Mouse (Mus musculus): ENCODE results near the gene Rtn2. TPM values are rescaled to one million over a fixed set of nuclear protein-coding genes. Genes with fewer than 3 reads are reported as not detected.

The Rtn2 gene
- polyA plus RNA-seq, 1 experiment from 2014 or later = 27.4 TPM

DNA sequence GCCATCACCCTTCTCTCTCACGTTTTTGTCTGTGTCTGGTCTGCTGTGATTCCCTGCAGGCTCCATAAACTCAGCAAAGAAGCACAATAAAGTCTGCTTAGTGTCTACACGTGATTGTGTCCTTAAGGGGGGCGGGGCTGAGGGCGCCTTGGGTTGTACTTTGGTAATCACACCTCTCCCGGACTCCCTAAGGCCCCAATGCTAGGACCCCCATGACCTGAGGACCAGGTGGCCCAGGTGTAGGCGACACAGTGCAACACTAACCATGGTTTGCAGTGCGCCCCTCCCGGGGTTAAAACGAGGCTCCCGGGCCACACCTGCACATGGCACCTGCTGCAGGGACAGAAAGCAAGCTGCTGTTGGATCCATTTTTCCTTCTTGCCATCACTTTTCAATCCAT is 58.8 kb downstream of the Rtn2 start:
- H3K4me3 ChIP-seq (ENCODE audit: low read length) = peak overlapping the region; percentile 59
- H3K36me3 ChIP-seq (ENCODE audit: control insufficient read depth, insufficient read depth) = no peaks in the 10 kb centered on the region
- no peaks in the 10 kb centered on the region for H3K27me3 ChIP-seq (ENCODE audit: control insufficient read depth, insufficient read depth, low read length)
- peak overlapping the region; percentile 75 for H3K9ac ChIP-seq (ENCODE audit: low read length)
- no peaks in the 10 kb centered on the region for H3K9me3 ChIP-seq (replicated peaks; ENCODE audit: control insufficient read depth, low read length)
- H3K4me1 ChIP-seq (ENCODE audit: control insufficient read depth, insufficient read depth, low read length) = peaks cover 34% of the 10 kb centered on the region
- 15% methylated on average over 10 of the region's 10 CpGs for WGBS
- H3K27ac ChIP-seq (ENCODE audit: low read length) = peak overlapping the region; percentile 98
- peak overlapping the region; percentile 88 for H3K4me2 ChIP-seq (ENCODE audit: low read depth, low read length)
- ATAC-seq (replicated peaks; ENCODE audit: extremely low read depth, insufficient read depth, low FRiP score) = no peak

DNA sequence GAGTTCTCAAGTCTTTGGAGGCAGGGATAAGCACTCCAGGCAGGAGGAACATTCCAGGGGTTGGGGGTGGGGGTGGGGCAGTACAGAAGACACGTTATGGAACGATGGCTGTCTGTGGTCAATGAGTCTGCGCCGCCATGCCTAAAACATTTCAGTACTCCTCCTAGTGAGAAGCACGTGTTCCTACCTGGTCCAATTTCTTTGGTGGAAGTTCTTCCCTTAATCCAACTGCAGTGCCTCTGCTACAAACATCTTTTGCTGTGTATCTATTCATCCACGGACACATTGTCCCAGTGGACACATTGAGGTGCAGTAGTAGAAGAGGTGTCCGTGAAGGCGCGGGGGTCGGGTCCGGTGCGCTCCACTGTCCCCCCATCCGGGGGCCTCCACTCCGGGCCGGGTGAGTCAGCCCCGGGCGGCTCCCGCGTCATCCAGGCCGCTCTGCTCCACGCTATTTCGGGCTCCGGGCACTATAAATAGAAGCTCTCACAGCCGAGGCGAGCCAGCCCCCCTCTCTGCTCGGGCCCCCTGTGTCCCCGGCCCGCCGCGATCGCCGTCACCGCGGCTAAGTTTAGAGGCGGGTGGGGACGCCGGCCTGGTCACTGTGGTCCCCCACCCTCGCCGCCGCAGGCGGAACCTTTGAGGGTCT is 59.5 kb downstream of the Rtn2 start:
- Histone ChIP-seq H3K9ac (ENCODE audit: low read length) (peak overlapping the region; percentile 75), H3K9me3 (replicated peaks; ENCODE audit: control insufficient read depth, low read length) (no peaks in the 10 kb centered on the region), H3K36me3 (ENCODE audit: control insufficient read depth, insufficient read depth) (no peaks in the 10 kb centered on the region), H3K4me1 (ENCODE audit: control insufficient read depth, insufficient read depth, low read length) (peaks cover 30% of the 10 kb centered on the region), H3K27me3 (ENCODE audit: control insufficient read depth, insufficient read depth, low read length) (no peaks in the 10 kb centered on the region), H3K4me2 (ENCODE audit: low read depth, low read length) (peak overlapping the region; percentile 88), H3K27ac (ENCODE audit: low read length) (peak overlapping the region; percentile 98), H3K4me3 (ENCODE audit: low read length) (peak overlapping the region; percentile 59)
- WGBS = under 1% methylated on average over 41 of the region's 41 CpGs
- peak; percentile 81 for ATAC-seq (replicated peaks; ENCODE audit: extremely low read depth, insufficient read depth, low FRiP score)

DNA sequence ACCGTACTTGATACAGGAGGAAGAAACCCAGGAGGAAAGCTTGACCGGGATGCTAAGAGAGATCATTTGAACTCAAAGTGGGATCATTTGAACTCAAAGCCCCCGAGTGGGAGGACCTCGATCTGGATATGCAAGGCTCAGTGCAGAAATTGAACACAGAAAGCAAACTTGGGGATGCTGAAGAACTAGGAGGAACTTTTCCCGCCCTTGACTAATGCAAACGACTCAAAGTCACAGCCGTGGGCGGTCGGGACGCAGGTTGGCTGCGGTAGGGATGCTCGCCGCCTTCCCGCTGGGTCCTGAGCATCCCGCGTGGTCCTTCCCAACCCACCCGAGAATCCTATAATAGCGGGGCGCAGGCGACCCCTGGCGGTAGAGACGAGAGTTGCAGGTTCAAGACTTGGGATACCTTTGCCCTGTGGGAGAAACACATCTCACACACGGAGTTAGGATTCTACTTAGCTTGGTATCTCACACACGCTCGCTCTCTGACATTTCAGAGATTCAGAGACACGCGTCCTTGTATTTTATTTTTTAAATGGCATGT is 60.1 kb downstream of the Rtn2 start:
- H3K4me2 ChIP-seq (ENCODE audit: low read depth, low read length) = peak overlapping the region; percentile 88
- peak overlapping the region; percentile 59 for H3K4me3 ChIP-seq (ENCODE audit: low read length)
- H3K9me3 ChIP-seq (replicated peaks; ENCODE audit: control insufficient read depth, low read length) = no peaks in the 10 kb centered on the region
- H3K27ac ChIP-seq (ENCODE audit: low read length) = peak overlapping the region; percentile 98
- WGBS = 0% methylated on average over 27 of the region's 27 CpGs
- ATAC-seq (replicated peaks; ENCODE audit: extremely low read depth, insufficient read depth, low FRiP score) = peak; percentile 6
- peaks cover 29% of the 10 kb centered on the region for H3K4me1 ChIP-seq (ENCODE audit: control insufficient read depth, insufficient read depth, low read length)
- H3K27me3 ChIP-seq (ENCODE audit: control insufficient read depth, insufficient read depth, low read length) = no peaks in the 10 kb centered on the region
- H3K9ac ChIP-seq (ENCODE audit: low read length) = peak overlapping the region; percentile 75
- H3K36me3 ChIP-seq (ENCODE audit: control insufficient read depth, insufficient read depth) = no peaks in the 10 kb centered on the region

- Histone ChIP-seq H3K9ac (ENCODE audit: low read length) (no peak overlapping the region), H3K27me3 (ENCODE audit: control insufficient read depth, insufficient read depth, low read length) (no peaks in the 10 kb centered on the region), H3K4me2 (ENCODE audit: low read depth, low read length) (peak overlapping the region; percentile 8; the same call in 1 of the 2 replicates), H3K4me1 (ENCODE audit: control insufficient read depth, insufficient read depth, low read length) (peaks cover 29% of the 10 kb centered on the region), H3K9me3 (replicated peaks; ENCODE audit: control insufficient read depth, low read length) (no peaks in the 10 kb centered on the region), H3K27ac (ENCODE audit: low read length) (no peak overlapping the region), H3K36me3 (ENCODE audit: control insufficient read depth, insufficient read depth) (peaks cover under 1% of the 10 kb centered on the region; the same call in 1 of the 2 replicates), H3K4me3 (ENCODE audit: low read length) (no peak overlapping the region)
- 2% methylated on average over 11 of the region's 11 CpGs for WGBS
- ATAC-seq (replicated peaks; ENCODE audit: extremely low read depth, insufficient read depth, low FRiP score) = no peak
Measured at GRCm38 (mm10) chr7:19343210-19343808, 60.9 kb downstream of the Rtn2 start.

- Histone ChIP-seq H3K36me3 (ENCODE audit: control insufficient read depth, insufficient read depth) (peaks cover 9% of the 10 kb centered on the region; the same call in 1 of the 2 replicates), H3K27me3 (ENCODE audit: control insufficient read depth, insufficient read depth, low read length) (no peaks in the 10 kb centered on the region), H3K9ac (ENCODE audit: low read length) (peak within 1 kb of the TSS; percentile 82), H3K27ac (ENCODE audit: low read length) (peak within 1 kb of the TSS; percentile 80), H3K4me3 (ENCODE audit: low read length) (peak within 1 kb of the TSS; percentile 69), H3K9me3 (replicated peaks; ENCODE audit: control insufficient read depth, low read length) (no peaks in the 10 kb centered on the region), H3K4me1 (ENCODE audit: control insufficient read depth, insufficient read depth, low read length) (peaks cover 26% of the 10 kb centered on the region), H3K4me2 (ENCODE audit: low read depth, low read length) (peak within 1 kb of the TSS; percentile 75)
- no peak for ATAC-seq (replicated peaks; ENCODE audit: extremely low read depth, insufficient read depth, low FRiP score)
- 22% methylated on average over 12 of the region's 12 CpGs for WGBS
Measured at GRCm38 (mm10) chr7:19344237-19344847, 61.9 kb downstream of the Rtn2 start, which contains the start of gene Ercc1. Gene Ercc1 (plus strand): TSS chr7:19344778.

GRCm38 (mm10) chr7:19344938-19345471 is 62.6 kb downstream of the Rtn2 start:
- under 1% methylated on average over 31 of the region's 31 CpGs for WGBS
- ATAC-seq (replicated peaks; ENCODE audit: extremely low read depth, insufficient read depth, low FRiP score) = peak; percentile 81
- Histone ChIP-seq H3K4me2 (ENCODE audit: low read depth, low read length) (peak overlapping the region; percentile 75), H3K4me1 (ENCODE audit: control insufficient read depth, insufficient read depth, low read length) (peaks cover 26% of the 10 kb centered on the region), H3K4me3 (ENCODE audit: low read length) (peak overlapping the region; percentile 69), H3K27me3 (ENCODE audit: control insufficient read depth, insufficient read depth, low read length) (no peaks in the 10 kb centered on the region), H3K9ac (ENCODE audit: low read length) (peak overlapping the region; percentile 82), H3K27ac (ENCODE audit: low read length) (peak overlapping the region; percentile 80), H3K36me3 (ENCODE audit: control insufficient read depth, insufficient read depth) (peaks cover 10% of the 10 kb centered on the region; the same call in 1 of the 2 replicates), H3K9me3 (replicated peaks; ENCODE audit: control insufficient read depth, low read length) (no peaks in the 10 kb centered on the region)

Other genes with a start within 250 kb of the Rtn2 start
- not detected in 2 replicates for gene Rsph6a, start 227.9 kb upstream of the Rtn2 start, polyA plus RNA-seq (2015; fragmentation: Nextera tagmentation; extraction: Ambion mirVana)
- 12.6 and 14.1 TPM in 2 replicates for gene Dmwd, start 206.4 kb upstream of the Rtn2 start, polyA plus RNA-seq (2015; fragmentation: Nextera tagmentation; extraction: Ambion mirVana)
- gene Dmpk, start 198.8 kb upstream of the Rtn2 start, polyA plus RNA-seq (2015; fragmentation: Nextera tagmentation; extraction: Ambion mirVana) = 70.7 and 85.5 TPM in 2 replicates
- gene Six5, start 188.0 kb upstream of the Rtn2 start, polyA plus RNA-seq (2015; fragmentation: Nextera tagmentation; extraction: Ambion mirVana) = 5.1 and 5.4 TPM in 2 replicates
- 0.38 and 0.64 TPM in 2 replicates for gene Gm4969, start 164.3 kb upstream of the Rtn2 start, polyA plus RNA-seq (2015; fragmentation: Nextera tagmentation; extraction: Ambion mirVana)
- gene Fbxo46, start 162.8 kb upstream of the Rtn2 start, polyA plus RNA-seq (2015; fragmentation: Nextera tagmentation; extraction: Ambion mirVana) = 9.8 and 9.9 TPM in 2 replicates
- 9.6 and 10.6 TPM in 2 replicates for gene Qpctl, start 133.3 kb upstream of the Rtn2 start, polyA plus RNA-seq (2015; fragmentation: Nextera tagmentation; extraction: Ambion mirVana)
- 84.3 and 93.8 TPM in 2 replicates for gene Snrpd2, start 132.9 kb upstream of the Rtn2 start, polyA plus RNA-seq (2015; fragmentation: Nextera tagmentation; extraction: Ambion mirVana)
- gene Gipr, start 116.5 kb upstream of the Rtn2 start, polyA plus RNA-seq (2015; fragmentation: Nextera tagmentation; extraction: Ambion mirVana) = 104 and 107 TPM in 2 replicates
- gene Eml2, start 106.2 kb upstream of the Rtn2 start, polyA plus RNA-seq (2015; fragmentation: Nextera tagmentation; extraction: Ambion mirVana) = 23.5 and 26.2 TPM in 2 replicates
- 2.4 and 2.7 TPM in 2 replicates for gene Gpr4, start 70.1 kb upstream of the Rtn2 start, polyA plus RNA-seq (2015; fragmentation: Nextera tagmentation; extraction: Ambion mirVana)
- gene Opa3, start 54.3 kb upstream of the Rtn2 start, polyA plus RNA-seq (2015; fragmentation: Nextera tagmentation; extraction: Ambion mirVana) = 40.4 and 41.8 TPM in 2 replicates
- 84.0 and 86.1 TPM in 2 replicates for gene Vasp, start 10.8 kb upstream of the Rtn2 start, polyA plus RNA-seq (2015; fragmentation: Nextera tagmentation; extraction: Ambion mirVana)
- 0.11 TPM in 1 of 2 replicates, not detected in the other for gene Ppm1n, start 2.6 kb upstream of the Rtn2 start, polyA plus RNA-seq (2015; fragmentation: Nextera tagmentation; extraction: Ambion mirVana)
- gene Fosb, start 27.4 kb downstream of the Rtn2 start, polyA plus RNA-seq (2015; fragmentation: Nextera tagmentation; extraction: Ambion mirVana) = 0.24 and 0.34 TPM in 2 replicates
- 61.0 and 62.4 TPM in 2 replicates for gene Ercc1, start 62.2 kb downstream of the Rtn2 start, polyA plus RNA-seq (2015; fragmentation: Nextera tagmentation; extraction: Ambion mirVana)
- gene Cd3eap, start 76.9 kb downstream of the Rtn2 start, polyA plus RNA-seq (2015; fragmentation: Nextera tagmentation; extraction: Ambion mirVana) = 16.2 and 16.7 TPM in 2 replicates
- gene Ppp1r13l, start 77.1 kb downstream of the Rtn2 start, polyA plus RNA-seq (2015; fragmentation: Nextera tagmentation; extraction: Ambion mirVana) = 13.6 and 14.2 TPM in 2 replicates
- gene Ercc2, start 99.4 kb downstream of the Rtn2 start, polyA plus RNA-seq (2015; fragmentation: Nextera tagmentation; extraction: Ambion mirVana) = 11.1 and 12.8 TPM in 2 replicates
- 4.1 and 5.0 TPM in 2 replicates for gene Klc3, start 121.5 kb downstream of the Rtn2 start, polyA plus RNA-seq (2015; fragmentation: Nextera tagmentation; extraction: Ambion mirVana)
- gene Ckm, start 122.2 kb downstream of the Rtn2 start, polyA plus RNA-seq (2015; fragmentation: Nextera tagmentation; extraction: Ambion mirVana) = 2,882 and 3,117 TPM in 2 replicates
- 4.5 and 6.2 TPM in 2 replicates for gene Mark4, start 176.2 kb downstream of the Rtn2 start, polyA plus RNA-seq (2015; fragmentation: Nextera tagmentation; extraction: Ambion mirVana)
- 0.50 and 0.59 TPM in 2 replicates for gene Exoc3l2, start 180.7 kb downstream of the Rtn2 start, polyA plus RNA-seq (2015; fragmentation: Nextera tagmentation; extraction: Ambion mirVana)
- gene Bloc1s3, start 225.7 kb downstream of the Rtn2 start, polyA plus RNA-seq (2015; fragmentation: Nextera tagmentation; extraction: Ambion mirVana) = 1.6 and 1.7 TPM in 2 replicates
- gene Trappc6a, start 225.8 kb downstream of the Rtn2 start, polyA plus RNA-seq (2015; fragmentation: Nextera tagmentation; extraction: Ambion mirVana) = 73.2 and 83.4 TPM in 2 replicates
- gene Nkpd1, start 235.2 kb downstream of the Rtn2 start, polyA plus RNA-seq (2015; fragmentation: Nextera tagmentation; extraction: Ambion mirVana) = 0.14 TPM in 1 of 2 replicates, not detected in the other